Mouse (Mus musculus) bone marrow, adult 2 months (tissue): ENCODE data around the gene Sh3gl3.

Experiments used
- CTCF ChIP-seq: fragments of 200-500 bp; IDR thresholded peaks from 2 replicates; pipeline ENCODE4 v1.5.1; 2011; ENCODE audit warnings: low read length, control low read depth; ENCODE audit not compliant: control insufficient read depth, insufficient read depth
- POLR2A ChIP-seq: fragments of 200-500 bp; IDR thresholded peaks from 2 replicates; pipeline ENCODE4 v1.6.1; 2011; ENCODE audit warnings: low read depth, mild to moderate bottlenecking, control low read depth, low read length, borderline replicate concordance; ENCODE audit not compliant: control insufficient read depth

DNA sequence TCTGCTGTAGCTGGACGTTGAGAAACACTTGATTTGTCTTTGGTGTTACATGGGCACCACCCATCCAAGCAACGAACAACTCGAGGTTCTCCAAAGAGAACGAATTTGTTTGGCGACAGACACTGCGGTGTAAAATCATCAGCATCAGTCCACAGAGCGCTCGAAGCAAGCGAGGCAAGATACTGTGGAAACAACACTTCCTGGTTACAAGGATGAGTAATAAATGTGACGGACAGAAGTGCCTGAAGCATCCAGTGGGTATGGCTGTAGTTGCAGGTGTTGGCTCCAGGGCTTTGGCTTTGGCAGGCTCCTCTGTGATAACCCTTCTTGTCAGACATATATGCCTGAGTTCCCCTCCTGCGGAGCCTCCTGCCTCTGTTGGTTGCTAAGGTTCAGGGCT, 18.0 kb downstream of the Sh3gl3 start:
- no peak for TF ChIP-seq CTCF
- no peak for TF ChIP-seq POLR2A
